Mouse (Mus musculus) mouse embryonic stem cell (cell line): ENCODE data around the gene Gypa.

Experiments used
- in situ Hi-C, 2 experiments: fragments of 300-500 bp; cut with MboI; formaldehyde crosslinking; loops; 1 replicate in 1 of 2; 3 replicates in 1 of 2; pipeline ENCODE4 v1.14.3; 2019 to 2020; ENCODE audit warnings: low sequenced_read_pairs in 2 of 2, low pct_unique_long_range_greater_than_20kb in 1 of 2, mixed read lengths in 1 of 2; ENCODE audit not compliant: unreplicated experiment in 1 of 2

The Gypa gene

GRCm38 (mm10) chr8:80493523-80494345, at the start of gene Gypa:
Gypa (plus strand) TSS chr8:80493781.
- in situ Hi-C loops: loop anchor here in 1 of 2 experiments (5.0 kb wide), 1 partner anchor 189 kb away; no protein-coding TSS in a partner anchor

GRCm38 (mm10) chr8:80444534-80445072, 49.0 kb upstream of the Gypa start:
- in situ Hi-C loops: no loop called here

DNA sequence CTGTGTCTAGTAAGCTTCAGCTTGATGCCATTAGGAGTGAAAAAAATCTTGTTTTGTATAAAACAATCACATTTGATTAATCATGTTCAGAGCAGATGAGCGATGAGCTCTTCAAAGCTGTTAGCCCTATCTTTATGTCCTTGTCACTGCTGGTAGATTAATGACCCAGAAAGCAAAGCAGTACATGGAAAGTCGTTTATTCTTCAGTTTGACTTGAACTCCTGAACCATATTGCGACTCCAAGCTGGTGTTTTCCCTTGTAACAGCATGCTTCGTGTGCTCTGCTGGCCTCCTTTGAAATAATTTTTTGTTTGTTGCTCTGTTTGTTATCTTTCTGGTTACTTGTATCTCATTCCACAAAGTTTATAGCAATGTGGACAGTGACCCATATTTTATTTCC, 46.4 kb upstream of the Gypa start:
- in situ Hi-C loops: no loop called here

DNA sequence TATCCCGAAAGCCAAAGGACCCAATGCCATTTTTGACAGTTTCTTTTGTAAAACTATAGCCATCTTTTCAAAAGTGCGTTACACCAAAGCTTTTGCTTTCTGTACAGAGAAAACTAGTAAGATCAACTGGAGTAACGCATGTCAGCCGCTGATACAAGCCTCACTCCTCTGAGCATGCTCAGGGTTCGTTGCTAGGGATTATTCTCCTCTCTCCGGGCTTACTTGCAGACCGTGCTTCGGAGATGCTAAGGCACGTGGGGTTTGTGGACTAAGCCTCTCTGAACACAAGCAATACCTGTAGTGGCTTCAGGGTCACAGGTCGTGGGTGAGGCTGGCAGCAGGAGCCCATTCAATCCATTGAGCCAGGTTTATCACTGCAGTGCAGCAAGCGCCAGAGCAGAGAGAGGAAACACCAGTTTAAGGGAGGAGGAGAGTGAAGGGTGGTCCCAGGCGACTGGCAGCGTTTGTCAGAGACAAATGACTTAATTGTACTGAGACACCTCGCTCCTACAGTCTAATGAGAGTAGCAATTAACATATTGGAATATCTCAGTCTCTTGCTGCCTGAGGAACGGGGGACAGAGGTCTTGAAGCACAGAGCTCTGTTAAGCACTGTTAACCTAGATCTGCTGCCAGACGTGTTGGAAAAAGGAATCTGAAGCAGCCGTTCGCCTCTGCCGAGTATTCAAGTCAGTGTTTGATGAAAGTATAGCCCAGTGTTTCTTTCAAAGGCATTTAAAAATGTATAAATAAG, 41.5 kb upstream of the Gypa start:
- in situ Hi-C loops: no loop called here

DNA sequence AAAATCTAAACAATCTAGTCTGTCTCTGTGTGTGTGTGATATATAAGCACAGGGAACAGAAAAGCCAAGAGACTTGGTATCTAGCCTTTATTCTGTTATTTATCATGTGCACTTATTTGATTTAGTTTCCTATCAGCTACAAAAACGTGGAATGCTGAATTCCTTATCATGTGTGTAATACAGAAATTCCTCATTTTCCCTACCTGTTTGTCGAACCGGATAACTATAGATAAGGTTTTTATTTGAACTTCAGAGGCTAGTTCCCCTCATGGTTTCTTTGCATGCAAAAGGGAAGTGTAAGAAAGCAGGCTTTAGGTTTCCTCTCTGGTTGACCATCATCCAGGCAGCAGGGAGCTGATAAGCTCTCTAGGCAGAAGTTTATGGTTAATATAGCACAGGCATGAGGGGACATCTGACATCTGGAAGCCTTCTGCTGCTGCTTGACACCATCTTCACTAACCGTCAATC, 30.1 kb upstream of the Gypa start:
- in situ Hi-C loops: no loop called here

DNA sequence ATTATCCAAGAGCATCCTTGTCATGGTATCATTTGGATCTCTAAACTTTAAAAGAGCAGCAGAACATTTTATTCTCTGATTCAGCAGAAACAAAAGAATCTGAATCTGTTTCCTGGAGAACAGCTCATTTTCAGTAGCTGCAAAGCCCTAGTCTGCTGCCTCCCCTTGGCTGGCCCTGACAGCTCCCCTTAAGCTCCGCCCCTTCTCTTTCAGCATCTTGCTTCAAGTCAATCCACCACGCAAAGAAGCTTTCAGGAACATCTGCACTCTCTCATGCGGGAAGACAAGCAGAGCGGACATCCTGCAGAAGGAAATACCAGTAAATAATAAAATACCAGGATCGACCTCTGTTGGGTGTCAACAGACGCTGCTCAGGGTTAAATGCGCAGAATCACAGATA, 18.6 kb upstream of the Gypa start:
- in situ Hi-C loops: no loop called here

- in situ Hi-C loops: no loop called here
Observed at GRCm38 (mm10) chr8:80478156-80478555, 15.4 kb upstream of the Gypa start.

DNA sequence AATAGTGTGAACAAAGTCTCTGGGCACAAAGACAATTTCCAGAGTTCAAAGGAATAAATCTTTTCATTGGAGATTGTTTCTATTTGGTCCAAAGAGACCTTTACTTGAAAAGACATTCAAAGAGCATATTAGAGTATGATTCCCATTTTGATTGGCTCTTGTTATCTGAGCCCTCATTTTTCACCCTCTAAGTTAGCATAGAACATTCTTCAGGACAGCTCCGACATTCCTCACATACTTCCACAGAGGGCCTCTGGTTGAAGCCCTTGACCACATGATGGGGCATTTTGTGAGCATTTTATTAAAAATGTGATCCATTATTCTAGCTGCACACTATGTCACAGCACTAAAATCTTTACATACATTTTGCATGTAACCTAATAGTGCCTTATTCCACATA, 14.5 kb upstream of the Gypa start:
- in situ Hi-C loops: no loop called here

DNA sequence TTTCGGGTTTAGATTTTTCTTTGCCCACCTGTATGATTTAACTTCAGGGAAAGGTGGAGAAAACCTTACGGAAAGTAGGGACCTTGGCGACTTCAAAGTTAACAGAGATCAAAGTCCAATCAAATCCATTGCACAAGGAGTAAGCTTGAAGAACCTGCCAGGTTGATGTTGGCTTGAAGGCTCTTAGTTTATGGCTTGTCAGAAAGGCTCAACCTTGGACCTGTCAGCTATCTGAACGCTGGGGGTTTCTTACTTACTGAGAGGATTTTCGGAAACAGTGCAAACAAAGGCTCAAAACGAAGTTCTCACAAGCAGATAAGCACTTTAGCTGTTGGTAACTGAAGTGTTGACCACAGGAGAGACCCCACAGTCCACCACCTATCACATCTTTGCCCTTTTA, 11.4 kb upstream of the Gypa start:
- in situ Hi-C loops: loop anchor here (10.0 kb wide), 2 partner anchors 207 to 747 kb away; no protein-coding TSS in a partner anchor

DNA sequence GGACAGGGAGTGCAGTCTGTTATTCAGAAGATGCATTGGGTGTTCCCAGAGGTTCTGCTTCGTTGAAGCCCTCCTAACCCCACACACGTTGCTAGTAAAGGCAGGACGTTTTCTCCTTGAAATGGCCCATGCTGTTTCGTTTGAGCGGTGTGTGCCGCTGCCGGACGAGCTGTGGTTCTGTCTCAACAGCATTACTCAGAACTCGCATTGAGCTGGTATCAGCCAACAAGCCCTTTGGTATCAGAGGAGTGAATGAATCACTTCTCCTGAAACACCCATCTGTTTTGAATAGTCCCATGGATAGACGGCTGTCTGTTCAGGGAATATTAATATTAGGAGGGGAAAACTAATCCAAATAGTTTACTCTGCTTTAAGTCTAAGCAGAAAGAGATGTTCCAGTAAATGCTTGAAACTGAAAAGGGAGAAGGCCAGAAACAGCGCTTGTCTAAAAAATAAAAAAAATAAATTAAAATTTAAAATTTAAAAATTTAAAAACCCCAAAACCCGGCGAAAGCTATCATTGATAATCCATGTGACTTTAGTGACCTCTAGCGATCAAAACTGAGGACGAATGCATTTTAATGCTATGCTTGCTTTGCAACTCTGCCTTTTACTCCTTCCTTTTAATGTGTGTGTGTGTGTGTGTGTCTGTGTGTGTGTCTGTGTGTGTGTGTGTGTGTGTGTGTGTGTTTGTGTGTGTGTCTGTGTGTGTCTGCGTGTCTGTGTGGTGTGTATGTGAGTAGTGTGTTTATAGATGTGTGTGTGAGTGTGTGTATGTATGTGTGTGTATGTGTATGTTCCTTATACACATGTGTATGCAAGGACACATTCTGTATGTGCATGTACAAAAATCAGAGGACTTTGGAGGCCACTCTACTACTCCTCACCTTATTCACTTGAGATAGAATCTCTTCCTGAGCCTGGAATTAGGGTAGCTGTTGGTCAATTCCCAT, 10.5 kb upstream of the Gypa start:
- in situ Hi-C loops: loop anchor here (10.0 kb wide), 2 partner anchors 208 to 748 kb away; no protein-coding TSS in a partner anchor

DNA sequence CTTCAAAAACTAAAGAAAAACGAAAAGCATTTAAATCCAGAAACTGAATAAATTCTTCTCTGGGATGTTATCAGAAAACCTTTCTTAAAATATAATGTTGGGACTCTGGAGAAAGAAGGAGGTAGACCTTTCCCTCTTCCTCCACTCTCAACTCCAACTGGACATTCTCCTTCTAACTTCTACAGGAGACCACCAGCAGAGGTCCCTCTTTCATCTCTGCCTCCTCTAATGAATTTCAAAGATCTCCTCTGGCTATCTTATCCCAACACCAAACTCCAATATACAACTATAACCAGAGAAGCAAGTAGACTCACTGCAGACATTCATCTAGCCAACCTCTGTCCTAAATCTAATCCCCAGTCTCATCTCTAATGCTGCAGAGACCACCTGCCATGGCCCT, 2.0 kb upstream of the Gypa start:
- in situ Hi-C loops: loop anchor here in 1 of 2 experiments (5.0 kb wide), 1 partner anchor 191 kb away; no protein-coding TSS in a partner anchor

- in situ Hi-C loops: loop anchor here in 1 of 2 experiments (5.0 kb wide), 1 partner anchor 189 kb away; no protein-coding TSS in a partner anchor
Observed at GRCm38 (mm10) chr8:80492987-80493441, 567 bp upstream of the Gypa start.

GRCm38 (mm10) chr8:80494346-80494660, 722 bp downstream of the Gypa start:
- in situ Hi-C loops: loop anchor here in 1 of 2 experiments (5.0 kb wide), 1 partner anchor 188 kb away; no protein-coding TSS in a partner anchor

GRCm38 (mm10) chr8:80494819-80495218, 1.2 kb downstream of the Gypa start:
- in situ Hi-C loops: loop anchor here (5.0 kb wide), 2 partner anchors 187 to 197 kb away; no protein-coding TSS in a partner anchor

- in situ Hi-C loops: loop anchor here in 1 of 2 experiments (5.0 kb wide), 1 partner anchor 197 kb away; no protein-coding TSS in a partner anchor
Observed at GRCm38 (mm10) chr8:80495527-80495926, 1.9 kb downstream of the Gypa start.

DNA sequence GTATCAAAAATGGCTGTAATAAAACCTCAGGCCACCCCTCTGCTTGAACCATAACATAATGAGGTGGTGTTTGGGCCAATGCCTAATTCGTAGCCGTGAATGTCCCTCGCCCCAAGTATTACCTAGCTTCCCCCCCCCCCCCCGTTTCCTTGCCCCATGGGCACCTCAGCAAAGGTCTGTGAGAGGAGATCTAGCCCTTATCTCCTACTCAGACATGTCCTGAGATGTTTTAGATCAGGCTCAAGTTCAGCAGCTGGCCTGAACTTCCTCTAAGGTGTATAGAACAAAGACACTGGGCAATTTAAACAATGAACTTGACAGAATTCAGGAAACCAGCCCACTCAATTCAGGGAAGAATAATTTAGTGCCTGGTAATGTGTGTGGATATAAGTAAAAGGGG, 3.7 kb downstream of the Gypa start:
- in situ Hi-C loops: loop anchor here in 1 of 2 experiments (5.0 kb wide), 1 partner anchor 195 kb away; no protein-coding TSS in a partner anchor

DNA sequence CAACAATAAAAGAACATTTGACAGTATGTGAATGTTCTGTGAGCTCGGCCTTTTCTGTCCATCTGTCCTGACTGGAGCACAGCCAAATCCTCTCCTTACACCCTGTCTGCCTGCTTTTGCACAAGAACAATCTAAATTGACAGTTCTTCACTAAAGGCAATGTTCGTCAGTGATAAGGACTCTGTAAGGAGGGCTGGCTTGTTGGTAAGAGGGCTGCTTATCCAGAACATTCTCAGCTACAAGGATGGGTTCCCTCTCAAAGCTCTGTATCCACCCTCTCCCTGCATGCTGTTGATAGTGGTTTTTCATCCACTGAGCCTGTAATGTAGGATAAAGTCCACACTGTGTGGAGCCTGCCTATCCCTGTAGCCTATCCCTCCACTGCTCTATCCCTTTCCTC, 6.7 kb downstream of the Gypa start:
- in situ Hi-C loops: no loop called here

- in situ Hi-C loops: no loop called here
Observed at GRCm38 (mm10) chr8:80500773-80501172, 7.2 kb downstream of the Gypa start.
